Mouse (Mus musculus) right cerebral cortex, adult 18-20 months (tissue): ENCODE measurements around the gene Vmn1r90.
"Not testable (repeated sequence)": the region's sequence is repeated elsewhere in the genome, so short reads cannot be mapped to it uniquely, and the experiment has no call there.

Experiments used
- DNase-seq: peaks from one replicate; pipeline ENCODE4 v3.0.0; 2022; ENCODE audit warnings: mixed read lengths

The Vmn1r90 gene

GRCm38 (mm10) chr7:14563406-14563805, at the start of gene Vmn1r90:
Vmn1r90 (minus strand) TSS chr7:14563506.
- DNase-seq = no peak

- DNase-seq = not testable (repeated sequence)
These were observed 29.7 kb upstream of the Vmn1r90 start for GRCm38 (mm10) chr7:14593009-14593408.

- DNase-seq = no peak
These were observed 11.0 kb downstream of the Vmn1r90 start for GRCm38 (mm10) chr7:14552284-14552683.

GRCm38 (mm10) chr7:14525280-14525679, 38.0 kb downstream of the Vmn1r90 start:
- no peak for DNase-seq

- no peak for DNase-seq
These were observed 40.7 kb downstream of the Vmn1r90 start for GRCm38 (mm10) chr7:14522636-14523035.

GRCm38 (mm10) chr7:14518301-14518700, 45.0 kb downstream of the Vmn1r90 start:
- DNase-seq = no peak
